Mouse (Mus musculus) erythroblast, embryonic 14.5 days (primary cell): ENCODE data around the gene Ehd3.

Source experiments
- GATA1 ChIP-seq: IDR thresholded peaks from 2 replicates; pipeline ENCODE4 v1.6.1; 2012; ENCODE audit warnings: low read length, inconsistent platforms, mixed read lengths
- TAL1 ChIP-seq: IDR thresholded peaks from 3 replicates; pipeline ENCODE4 v1.6.1; 2012; ENCODE audit warnings: low read length, inconsistent platforms, mixed read lengths

GRCm38 (mm10) chr17:73813031-73813660, 9.2 kb downstream of the Ehd3 start:
- no peak for TF ChIP-seq TAL1
- TF ChIP-seq GATA1: no peak
